Mouse (Mus musculus): Measurements from ENCODE around the gene Cux1. TPM values are rescaled to one million over a fixed set of nuclear protein-coding genes. Genes with fewer than 3 reads are reported as not detected.
A peak's percentile ranks its signal among the peaks of the same experiment; 100 is the strongest.

Gene Cux1
- polyA plus RNA-seq, 1 experiment = 126 TPM

GRCm38 (mm10) chr5:136382261-136383005 lies 184.9 kb downstream of the Cux1 start:
- no peaks in the 10 kb centered on the region for H3K4me1 ChIP-seq (ENCODE audit: control insufficient read depth, insufficient read depth, low read length)
- no peak overlapping the region for H3K4me3 ChIP-seq (ENCODE audit: insufficient read depth, low read depth, low read length)
- no peaks in the 10 kb centered on the region for H3K36me3 ChIP-seq (ENCODE audit: control insufficient read depth, insufficient read depth, low read length)
- 79% methylated on average over 9 of the region's 9 CpGs for WGBS
- no peak for DNase-seq
- H3K27me3 ChIP-seq (replicated peaks; ENCODE audit: control insufficient read depth, insufficient read depth, low read length) = no peaks in the 10 kb centered on the region
- H3K27ac ChIP-seq (ENCODE audit: insufficient read depth, low read depth, low read length) = no peak overlapping the region
- TF ChIP-seq CTCF (conservative IDR thresholded peaks at IDR 0.05; ENCODE audit: insufficient read depth, insufficient read length, low read depth, low read length) = no peak
- TF ChIP-seq POLR2A (IDR thresholded peaks at IDR 0.05; ENCODE audit: low read depth, low read length) = no peak

GRCm38 (mm10) chr5:136379405-136379804 lies 187.9 kb downstream of the Cux1 start:
- DNase-seq = no peak
- Histone ChIP-seq H3K4me1 (ENCODE audit: control insufficient read depth, insufficient read depth, low read length) (0 out of 2 replicates have a peak, but pooled peaks cover 4% of the 10 kb centered on the region), H3K27me3 (replicated peaks; ENCODE audit: control insufficient read depth, insufficient read depth, low read length) (no peaks in the 10 kb centered on the region), H3K27ac (ENCODE audit: insufficient read depth, low read depth, low read length) (no peak overlapping the region), H3K4me3 (ENCODE audit: insufficient read depth, low read depth, low read length) (no peak overlapping the region), H3K36me3 (ENCODE audit: control insufficient read depth, insufficient read depth, low read length) (no peaks in the 10 kb centered on the region)
- peak; percentile 33; the same call in 1 of the 2 replicates for TF ChIP-seq CTCF (conservative IDR thresholded peaks at IDR 0.05; ENCODE audit: insufficient read depth, insufficient read length, low read depth, low read length)
- no peak for TF ChIP-seq POLR2A (IDR thresholded peaks at IDR 0.05; ENCODE audit: low read depth, low read length)
- 93% methylated on average over 1 of the region's 1 CpGs for WGBS

GRCm38 (mm10) chr5:136377101-136377500 lies 190.2 kb downstream of the Cux1 start:
- Histone ChIP-seq H3K36me3 (ENCODE audit: control insufficient read depth, insufficient read depth, low read length) (no peaks in the 10 kb centered on the region; the same call in 1 of the 2 replicates), H3K4me1 (ENCODE audit: control insufficient read depth, insufficient read depth, low read length) (0 out of 2 replicates have a peak, but pooled peaks cover 4% of the 10 kb centered on the region), H3K27me3 (replicated peaks; ENCODE audit: control insufficient read depth, insufficient read depth, low read length) (no peaks in the 10 kb centered on the region), H3K4me3 (ENCODE audit: insufficient read depth, low read depth, low read length) (no peak overlapping the region), H3K27ac (ENCODE audit: insufficient read depth, low read depth, low read length) (no peak overlapping the region)
- DNase-seq = no peak
- WGBS = 71% methylated on average over 3 of the region's 3 CpGs
- TF ChIP-seq CTCF (conservative IDR thresholded peaks at IDR 0.05; ENCODE audit: insufficient read depth, insufficient read length, low read depth, low read length) = no peak
- TF ChIP-seq POLR2A (IDR thresholded peaks at IDR 0.05; ENCODE audit: low read depth, low read length) = no peak

GRCm38 (mm10) chr5:136375350-136375749 lies 191.9 kb downstream of the Cux1 start:
- DNase-seq = no peak
- TF ChIP-seq POLR2A (IDR thresholded peaks at IDR 0.05; ENCODE audit: low read depth, low read length) = no peak
- no peak for TF ChIP-seq CTCF (conservative IDR thresholded peaks at IDR 0.05; ENCODE audit: insufficient read depth, insufficient read length, low read depth, low read length)
- WGBS = 82% methylated on average over 3 of the region's 3 CpGs

GRCm38 (mm10) chr5:136372276-136372675 lies 195.0 kb downstream of the Cux1 start:
- Histone ChIP-seq H3K27me3 (replicated peaks; ENCODE audit: control insufficient read depth, insufficient read depth, low read length) (no peaks in the 10 kb centered on the region), H3K4me1 (ENCODE audit: control insufficient read depth, insufficient read depth, low read length) (0 out of 2 replicates have a peak, but pooled peaks cover 4% of the 10 kb centered on the region), H3K27ac (ENCODE audit: insufficient read depth, low read depth, low read length) (no peak overlapping the region), H3K36me3 (ENCODE audit: control insufficient read depth, insufficient read depth, low read length) (no peaks in the 10 kb centered on the region; the same call in none of the 2 replicates), H3K4me3 (ENCODE audit: insufficient read depth, low read depth, low read length) (no peak overlapping the region)
- DNase-seq = no peak
- 68% methylated on average over 3 of the region's 3 CpGs for WGBS
- no peak for TF ChIP-seq CTCF (conservative IDR thresholded peaks at IDR 0.05; ENCODE audit: insufficient read depth, insufficient read length, low read depth, low read length)
- TF ChIP-seq POLR2A (IDR thresholded peaks at IDR 0.05; ENCODE audit: low read depth, low read length) = no peak

More at GRCm38 (mm10) chr5:136375350-136375749, 191.9 kb downstream of the Cux1 start:
- Histone ChIP-seq H3K36me3 (ENCODE audit: control insufficient read depth, insufficient read depth, low read length) (no peaks in the 10 kb centered on the region; the same call in none of the 2 replicates), H3K4me3 (ENCODE audit: insufficient read depth, low read depth, low read length) (no peak overlapping the region), H3K27ac (ENCODE audit: insufficient read depth, low read depth, low read length) (no peak overlapping the region), H3K4me1 (ENCODE audit: control insufficient read depth, insufficient read depth, low read length) (0 out of 2 replicates have a peak, but pooled peaks cover 4% of the 10 kb centered on the region), H3K27me3 (replicated peaks; ENCODE audit: control insufficient read depth, insufficient read depth, low read length) (no peaks in the 10 kb centered on the region)

GRCm38 (mm10) chr5:136363421-136363820 lies 203.9 kb downstream of the Cux1 start:
- no peaks in the 10 kb centered on the region for H3K27me3 ChIP-seq (replicated peaks; ENCODE audit: control insufficient read depth, insufficient read depth, low read length)
- DNase-seq = no peak
- WGBS = 69% methylated on average over 7 of the region's 7 CpGs
- TF ChIP-seq POLR2A (IDR thresholded peaks at IDR 0.05; ENCODE audit: low read depth, low read length) = no peak
- H3K4me3 ChIP-seq (ENCODE audit: insufficient read depth, low read depth, low read length) = no peak overlapping the region
- no peak overlapping the region for H3K27ac ChIP-seq (ENCODE audit: insufficient read depth, low read depth, low read length)
- peaks cover 6% of the 10 kb centered on the region; the same call in 1 of the 2 replicates for H3K36me3 ChIP-seq (ENCODE audit: control insufficient read depth, insufficient read depth, low read length)
- H3K4me1 ChIP-seq (ENCODE audit: control insufficient read depth, insufficient read depth, low read length) = no peaks in the 10 kb centered on the region

- Histone ChIP-seq H3K27ac (ENCODE audit: insufficient read depth, low read depth, low read length) (no peak overlapping the region), H3K4me3 (ENCODE audit: insufficient read depth, low read depth, low read length) (no peak overlapping the region), H3K27me3 (replicated peaks; ENCODE audit: control insufficient read depth, insufficient read depth, low read length) (no peaks in the 10 kb centered on the region), H3K4me1 (ENCODE audit: control insufficient read depth, insufficient read depth, low read length) (no peaks in the 10 kb centered on the region), H3K36me3 (ENCODE audit: control insufficient read depth, insufficient read depth, low read length) (peaks cover 6% of the 10 kb centered on the region; the same call in 1 of the 2 replicates)
- TF ChIP-seq POLR2A (IDR thresholded peaks at IDR 0.05; ENCODE audit: low read depth, low read length) = no peak
- no peak for TF ChIP-seq CTCF (conservative IDR thresholded peaks at IDR 0.05; ENCODE audit: insufficient read depth, insufficient read length, low read depth, low read length)
- 88% methylated on average over 6 of the region's 6 CpGs for WGBS
- no peak for DNase-seq
Measured at GRCm38 (mm10) chr5:136362473-136363230, 204.6 kb downstream of the Cux1 start.
